Mouse (Mus musculus): ENCODE measurements at regions not wholly inside any gene's neighbourhood (a gene's known extent, or its start where the extent isn't known, plus 50 kb on each side); places are given as distances from the start of the nearest gene placed in this dataset.
"Not testable (repeated sequence)": the region's sequence is repeated elsewhere in the genome, so short reads cannot be mapped to it uniquely, and the experiment has no call there.

DNA sequence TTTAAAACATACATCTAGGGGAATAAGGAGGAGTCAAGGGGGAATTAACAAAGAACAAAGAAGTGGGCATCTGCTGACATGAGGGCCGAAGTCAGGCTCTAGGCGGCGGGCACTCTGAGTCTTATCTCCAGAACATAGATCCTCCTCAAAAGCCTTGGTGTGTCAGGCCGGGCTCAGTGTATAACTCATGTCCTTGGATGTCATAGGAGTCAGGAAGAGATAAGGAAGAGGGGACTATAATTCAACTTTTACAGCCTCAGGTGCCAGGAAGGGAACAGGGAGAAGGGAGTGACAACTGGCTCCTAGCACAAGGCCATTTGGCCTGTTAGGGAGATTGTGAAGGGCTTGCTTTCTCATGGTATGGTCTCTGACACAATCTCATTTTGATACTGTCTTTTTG lies 185.9 kb upstream of the Ube2e2 start:
- peak; percentile 44 for DNase-seq

DNA sequence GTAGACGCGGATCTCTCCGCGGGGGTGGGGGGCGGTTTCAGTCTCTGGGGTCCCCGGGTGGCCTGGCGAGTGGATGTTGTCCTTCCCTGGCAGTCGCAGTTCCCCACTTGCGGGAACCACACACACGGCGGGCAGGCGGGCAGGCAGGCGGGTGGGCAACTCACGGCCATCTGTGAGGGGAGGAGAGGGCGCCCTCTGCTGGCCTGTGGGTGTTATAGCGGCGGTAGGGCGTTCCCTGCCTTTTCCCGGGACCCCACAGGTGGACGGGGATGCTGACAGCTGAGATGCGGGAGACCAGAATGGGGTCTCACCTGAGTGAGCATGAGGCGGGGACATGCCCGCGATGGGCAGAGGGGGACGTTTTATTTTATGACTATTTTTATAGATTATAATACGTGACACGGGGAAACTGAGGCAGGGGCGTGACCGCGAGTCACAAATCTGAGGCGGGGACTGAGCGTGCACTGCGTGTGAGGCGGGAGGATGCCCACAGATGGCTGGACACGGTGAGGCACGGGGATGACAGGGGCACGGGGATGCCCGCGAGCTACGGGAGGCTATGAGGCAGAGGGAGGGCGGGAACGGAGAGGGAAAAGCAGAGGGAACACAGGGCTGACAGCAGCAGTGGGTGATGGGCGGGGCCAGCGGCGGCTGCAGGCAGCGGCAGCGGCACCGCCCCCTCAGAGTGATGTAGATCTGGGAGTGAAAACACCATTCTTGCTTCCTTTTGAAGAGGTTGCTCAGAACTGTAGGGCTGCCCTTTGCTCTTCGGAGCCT lies 148.1 kb upstream of the Ube2e2 start:
- DNase-seq = peak; percentile 78

DNA sequence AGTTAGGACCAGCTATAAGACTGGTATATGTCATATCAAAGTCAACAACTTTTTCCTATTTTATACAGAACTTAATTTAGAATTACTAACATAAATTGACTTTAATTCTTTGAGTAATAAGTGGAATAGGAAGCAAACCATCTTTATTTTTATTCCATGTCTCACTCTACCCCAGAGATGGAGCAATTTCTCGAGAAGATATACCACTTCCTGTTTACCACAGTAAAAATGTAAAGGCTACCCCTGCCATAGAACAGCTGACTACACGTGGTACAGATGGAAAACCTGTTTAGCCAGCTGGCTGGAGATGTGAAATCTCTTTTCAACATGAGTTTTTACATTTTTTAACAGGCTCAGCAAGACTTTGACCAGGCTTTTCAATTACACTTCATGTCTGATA lies 126.0 kb upstream of the Ube2e2 start:
- DNase-seq = no peak

DNA sequence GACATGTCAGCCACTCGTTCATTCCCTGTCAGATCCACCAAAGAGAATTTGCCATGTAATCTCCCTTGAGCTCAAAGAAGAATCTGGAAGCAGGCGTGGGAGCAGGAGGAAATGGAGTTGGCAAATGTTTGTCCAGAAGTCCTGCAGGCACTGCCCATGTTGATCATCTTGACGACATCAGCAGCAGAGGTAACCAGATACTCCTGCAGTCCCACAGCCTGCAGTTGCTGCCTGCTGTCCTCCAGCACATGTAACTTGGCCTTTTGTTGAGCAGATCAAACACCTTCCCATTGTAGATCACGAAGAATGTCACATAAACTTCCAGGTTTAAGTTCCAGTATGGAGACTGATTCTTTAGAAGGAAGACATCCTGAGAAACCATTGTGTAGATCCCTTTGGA lies 121.3 kb upstream of the Ube2e2 start:
- no peak for DNase-seq

DNA sequence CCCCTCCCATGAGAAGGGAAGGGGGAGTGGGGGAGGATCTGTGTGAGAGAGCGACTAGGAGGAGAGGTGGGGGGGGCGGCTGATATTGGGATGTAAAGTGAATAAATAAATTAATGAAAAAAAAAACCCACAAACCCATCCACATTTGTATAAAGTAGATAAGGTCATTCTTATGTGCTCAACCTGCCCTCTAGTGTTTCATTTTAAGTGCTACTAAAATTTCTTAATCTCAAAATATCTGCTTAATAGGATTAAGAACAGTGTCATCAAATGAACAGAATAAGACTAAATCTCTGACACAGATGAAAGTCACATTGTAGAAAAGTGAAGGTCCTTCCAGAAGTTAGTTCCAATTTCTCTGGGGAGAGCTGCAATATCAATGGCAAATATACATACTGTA lies 119.5 kb upstream of the Ube2e2 start:
- DNase-seq = not testable (repeated sequence)

DNA sequence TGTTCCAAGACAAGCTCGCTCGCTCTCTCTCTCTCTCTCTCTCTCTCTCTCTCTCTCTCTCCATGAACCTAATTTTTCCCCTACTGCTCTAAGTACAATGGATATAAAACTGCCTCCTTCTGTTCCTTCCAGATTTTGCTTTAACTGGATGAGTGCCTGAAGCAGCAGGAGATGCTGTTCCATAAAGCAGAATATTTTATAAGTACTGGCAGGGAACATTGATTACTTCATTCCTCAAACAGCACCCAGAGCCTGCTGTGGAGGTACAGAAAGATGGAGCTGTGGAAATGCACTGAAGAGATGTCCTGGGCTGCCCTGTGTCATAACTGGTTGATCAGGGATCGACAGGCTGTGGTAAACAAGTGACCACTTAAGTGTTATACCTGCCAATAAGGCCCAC lies 89.8 kb upstream of the Ube2e2 start:
- no peak for DNase-seq

DNA sequence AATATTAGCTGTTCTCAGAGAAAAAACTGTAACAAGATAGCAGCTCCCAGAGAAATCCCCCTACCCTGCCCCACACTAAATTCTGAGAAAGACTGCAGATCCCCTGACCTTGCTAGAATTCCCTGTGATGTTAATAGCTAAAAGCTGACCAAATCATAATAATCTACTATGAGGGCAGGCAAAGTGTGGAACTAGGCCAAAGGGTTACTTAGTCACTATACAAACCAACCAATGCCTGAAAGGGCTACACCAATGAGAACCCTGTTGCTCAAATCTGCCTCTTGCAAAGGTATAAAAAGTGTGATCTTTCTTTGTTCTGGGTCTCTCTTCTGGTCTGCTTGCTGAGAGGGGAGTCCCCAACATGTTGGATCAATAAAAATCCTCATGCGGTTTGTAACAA lies 69.8 kb upstream of the Ube2e2 start:
- DNase-seq = no peak

DNA sequence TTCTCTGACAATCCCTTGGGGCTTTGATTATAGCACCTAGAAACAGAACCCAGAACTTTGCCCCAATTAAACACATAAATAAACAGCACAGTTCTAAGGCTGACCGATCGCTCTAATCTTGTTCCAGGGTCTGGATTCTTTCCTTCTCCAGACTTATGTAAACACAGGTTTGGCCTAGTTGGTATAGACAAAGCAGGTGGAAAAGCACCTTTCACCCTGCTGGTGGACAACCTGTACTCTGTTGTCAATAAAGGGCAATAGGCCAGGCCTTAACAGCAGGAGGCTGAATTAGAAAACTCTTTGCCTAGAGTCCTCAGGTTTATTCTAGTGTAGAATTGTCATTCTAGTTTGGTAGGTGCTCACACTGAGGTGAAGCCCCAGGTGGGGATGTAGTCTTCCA lies 69.2 kb upstream of the Ube2e2 start:
- no peak for DNase-seq
